Mouse (Mus musculus) midbrain, embryonic 11.5 days (tissue): ENCODE data around the gene Erc2. TPM values are rescaled to one million over a fixed set of nuclear protein-coding genes. Genes with fewer than 3 reads are reported as not detected.

Experiments used
- ATAC-seq: fragments of 200-750 bp; cut with Nextera tagmentation; 2 replicates; pipeline ENCODE4 v1.8.0; 2017; ENCODE audit warnings: moderate TSS enrichment, moderate library complexity; ENCODE audit not compliant: low FRiP score
- DNase-seq: peaks from one replicate; pipeline ENCODE4 v3.0.0; 2015; ENCODE audit warnings: low spot score; ENCODE audit errors: missing footprints
- H3K27ac ChIP-seq: fragments of 300-500 bp; sonication (generic); 2 replicates; pipeline ENCODE4 v1.5.1; 2014; ENCODE audit warnings: low read depth, low read length
- H3K27me3 ChIP-seq: fragments of 300-500 bp; sonication (generic); 2 replicates; pipeline ENCODE4 v1.6.1; 2014; ENCODE audit warnings: mild to moderate bottlenecking, low read length, moderate library complexity, mixed read lengths; ENCODE audit not compliant: control insufficient read depth, insufficient read depth
- H3K36me3 ChIP-seq: fragments of 300-500 bp; sonication (generic); 2 replicates; pipeline ENCODE4 v1.6.1; 2014; ENCODE audit warnings: mild to moderate bottlenecking, low read length, moderate library complexity, mixed read lengths; ENCODE audit not compliant: control insufficient read depth, insufficient read depth
- H3K4me1 ChIP-seq: fragments of 300-500 bp; sonication (generic); 2 replicates; pipeline ENCODE4 v1.6.1; 2014; ENCODE audit warnings: low read length; ENCODE audit not compliant: control insufficient read depth, insufficient read depth
- H3K4me2 ChIP-seq: fragments of 300-500 bp; sonication (generic); 2 replicates; pipeline ENCODE4 v1.6.1; 2014; ENCODE audit warnings: mild to moderate bottlenecking, moderate library complexity
- H3K4me3 ChIP-seq: fragments of 300-500 bp; sonication (generic); 2 replicates; pipeline ENCODE4 v1.5.1; 2014; ENCODE audit warnings: low read depth, low read length
- H3K9ac ChIP-seq: fragments of 300-500 bp; sonication (generic); 2 replicates; pipeline ENCODE4 v1.6.1; 2014; ENCODE audit warnings: low read length
- H3K9me3 ChIP-seq: fragments of 300-500 bp; sonication (generic); 2 replicates; pipeline ENCODE4 v1.6.1; 2016; ENCODE audit warnings: low read length; ENCODE audit not compliant: control insufficient read depth
- WGBS: fragments of 180-500 bp; shearing (Covaris S2); extraction: QIAGEN DNeasy Blood & Tissue Kit; methylation state at CpG from one replicate; pipeline ENCODE4 v1.1.7; 2014; 5-methylcytosine and 5-hydroxymethylcytosine counted together
- polyA plus RNA-seq: library from polyadenylated mRNA; unstranded; fragments of >200 nt; fragmentation: Nextera tagmentation; extraction: Ambion mirVana; gene quantifications from 2 replicates; pipeline ENCODE4 v1.2.1, GENCODE M21; 2014

Gene Erc2
- polyA plus RNA-seq, 1 experiment from 2014 or later, result 10.6 TPM

- H3K36me3 ChIP-seq, result no peaks in the 10 kb centered on the region
- no peak overlapping the region for H3K4me3 ChIP-seq
- ATAC-seq (no peak), DNase-seq (no peak)
- no peaks in the 10 kb centered on the region for H3K9me3 ChIP-seq
- H3K4me1 ChIP-seq, result no peaks in the 10 kb centered on the region
- WGBS, result 87% methylated on average over 3 of the region's 3 CpGs
- no peak overlapping the region for H3K27ac ChIP-seq
- H3K27me3 ChIP-seq, result no peaks in the 10 kb centered on the region
- H3K4me2 ChIP-seq, result no peak overlapping the region
- H3K9ac ChIP-seq, result no peak overlapping the region
Measured at GRCm38 (mm10) chr14:27847291-27847690, 225.1 kb downstream of the Erc2 start.

GRCm38 (mm10) chr14:27851231-27851630 is 229.0 kb downstream of the Erc2 start:
- Histone ChIP-seq H3K4me1 (no peaks in the 10 kb centered on the region), H3K9ac (no peak overlapping the region), H3K9me3 (no peaks in the 10 kb centered on the region), H3K27ac (no peak overlapping the region), H3K27me3 (no peaks in the 10 kb centered on the region), H3K4me3 (no peak overlapping the region), H3K36me3 (no peaks in the 10 kb centered on the region), H3K4me2 (no peak overlapping the region)
- DNase-seq, result no peak
- no peak for ATAC-seq
- 87% methylated on average over 2 of the region's 2 CpGs for WGBS

DNA sequence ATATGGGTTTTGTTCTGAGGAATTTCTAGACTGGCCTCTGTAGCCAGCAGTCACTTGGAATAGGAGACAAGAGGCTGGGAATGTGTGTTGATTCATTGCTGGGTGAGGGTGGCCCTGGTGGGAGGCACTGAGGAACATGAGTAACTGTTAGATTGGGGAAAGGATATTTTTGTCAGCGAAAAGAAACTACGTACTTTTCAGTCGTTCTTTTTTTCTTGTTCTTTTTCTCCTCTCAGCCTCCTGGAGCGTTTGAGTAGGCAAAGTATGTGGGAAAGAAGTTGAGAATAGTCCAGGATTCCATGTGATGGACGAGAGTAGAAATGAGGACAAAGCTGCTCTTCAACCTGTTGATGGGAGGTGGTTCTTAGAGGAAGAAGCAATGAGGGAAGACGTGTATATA is 230.4 kb downstream of the Erc2 start:
- H3K27me3 ChIP-seq, result no peaks in the 10 kb centered on the region
- no peak overlapping the region for H3K9ac ChIP-seq
- H3K4me1 ChIP-seq, result no peaks in the 10 kb centered on the region
- no peak overlapping the region for H3K27ac ChIP-seq
- no peak for DNase-seq
- no peak for ATAC-seq
- no peak overlapping the region for H3K4me3 ChIP-seq
- no peaks in the 10 kb centered on the region for H3K9me3 ChIP-seq
- H3K36me3 ChIP-seq, result no peaks in the 10 kb centered on the region
- H3K4me2 ChIP-seq, result no peak overlapping the region
- 85% methylated on average over 6 of the region's 6 CpGs for WGBS

GRCm38 (mm10) chr14:27860371-27861046 is 238.3 kb downstream of the Erc2 start:
- WGBS, result 94% methylated on average over 6 of the region's 6 CpGs
- H3K4me1 ChIP-seq, result no peaks in the 10 kb centered on the region
- no peak for ATAC-seq

GRCm38 (mm10) chr14:27862299-27862698 is 240.1 kb downstream of the Erc2 start:
- Histone ChIP-seq H3K27me3 (no peaks in the 10 kb centered on the region), H3K4me2 (no peak overlapping the region), H3K9me3 (no peaks in the 10 kb centered on the region), H3K4me3 (no peak overlapping the region), H3K9ac (no peak overlapping the region), H3K27ac (no peak overlapping the region), H3K4me1 (no peaks in the 10 kb centered on the region), H3K36me3 (no peaks in the 10 kb centered on the region)
- ATAC-seq (no peak), DNase-seq (no peak)

More at GRCm38 (mm10) chr14:27860371-27861046, 238.3 kb downstream of the Erc2 start:
- no peaks in the 10 kb centered on the region for H3K36me3 ChIP-seq
- H3K27ac ChIP-seq, result no peak overlapping the region
- no peaks in the 10 kb centered on the region for H3K27me3 ChIP-seq
- no peaks in the 10 kb centered on the region for H3K9me3 ChIP-seq
- no peak overlapping the region for H3K4me2 ChIP-seq
- DNase-seq, result no peak
- H3K9ac ChIP-seq, result no peak overlapping the region
- no peak overlapping the region for H3K4me3 ChIP-seq

- H3K4me1 ChIP-seq, result no peaks in the 10 kb centered on the region
- H3K4me2 ChIP-seq, result no peak overlapping the region
- DNase-seq (no peak), ATAC-seq (no peak)
- H3K4me3 ChIP-seq, result no peak overlapping the region
- H3K36me3 ChIP-seq, result no peaks in the 10 kb centered on the region
- H3K9ac ChIP-seq, result no peak overlapping the region
- no peaks in the 10 kb centered on the region for H3K9me3 ChIP-seq
- H3K27me3 ChIP-seq, result no peaks in the 10 kb centered on the region
- H3K27ac ChIP-seq, result no peak overlapping the region
Measured at GRCm38 (mm10) chr14:27867386-27867785, 245.2 kb downstream of the Erc2 start.

DNA sequence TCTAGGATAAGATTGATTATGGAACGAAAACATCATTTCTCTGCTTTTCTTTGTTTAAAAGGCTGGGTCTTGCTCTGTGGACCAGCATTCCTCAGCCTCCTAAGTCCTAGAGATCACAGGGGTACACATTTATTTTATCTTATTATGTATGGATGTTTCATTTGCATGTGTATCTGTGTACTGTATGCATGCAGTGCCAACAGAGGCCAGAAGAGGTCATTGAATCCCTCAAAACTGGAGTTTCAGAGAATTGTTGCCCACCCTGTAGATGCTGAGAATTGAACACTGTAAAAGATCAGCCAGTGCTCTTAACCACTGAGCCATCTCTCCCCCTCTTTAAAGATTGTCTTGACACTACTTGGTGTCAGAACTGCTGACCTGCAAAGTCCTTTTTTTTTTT is 251.4 kb downstream of the Erc2 start:
- ATAC-seq (no peak), DNase-seq (no peak)
- Histone ChIP-seq H3K4me3 (no peak overlapping the region), H3K9me3 (no peaks in the 10 kb centered on the region), H3K9ac (no peak overlapping the region), H3K27ac (no peak overlapping the region), H3K4me2 (no peak overlapping the region), H3K27me3 (no peaks in the 10 kb centered on the region), H3K36me3 (no peaks in the 10 kb centered on the region), H3K4me1 (0 out of 2 replicates have a peak, but pooled peaks cover 2% of the 10 kb centered on the region)
- WGBS, result 90% methylated on average over 1 of the region's 1 CpGs

- no peak overlapping the region for H3K4me3 ChIP-seq
- no peak for DNase-seq
- no peak for ATAC-seq
- no peaks in the 10 kb centered on the region for H3K36me3 ChIP-seq
- H3K27me3 ChIP-seq, result no peaks in the 10 kb centered on the region
- H3K9ac ChIP-seq, result no peak overlapping the region
- H3K9me3 ChIP-seq, result no peaks in the 10 kb centered on the region
- WGBS, result 75% methylated on average over 13 of the region's 13 CpGs
- H3K4me2 ChIP-seq, result no peak overlapping the region
- 0 out of 2 replicates have a peak, but pooled peaks cover 2% of the 10 kb centered on the region for H3K4me1 ChIP-seq
- no peak overlapping the region for H3K27ac ChIP-seq
Measured at GRCm38 (mm10) chr14:27875991-27876411, 253.8 kb downstream of the Erc2 start.

DNA sequence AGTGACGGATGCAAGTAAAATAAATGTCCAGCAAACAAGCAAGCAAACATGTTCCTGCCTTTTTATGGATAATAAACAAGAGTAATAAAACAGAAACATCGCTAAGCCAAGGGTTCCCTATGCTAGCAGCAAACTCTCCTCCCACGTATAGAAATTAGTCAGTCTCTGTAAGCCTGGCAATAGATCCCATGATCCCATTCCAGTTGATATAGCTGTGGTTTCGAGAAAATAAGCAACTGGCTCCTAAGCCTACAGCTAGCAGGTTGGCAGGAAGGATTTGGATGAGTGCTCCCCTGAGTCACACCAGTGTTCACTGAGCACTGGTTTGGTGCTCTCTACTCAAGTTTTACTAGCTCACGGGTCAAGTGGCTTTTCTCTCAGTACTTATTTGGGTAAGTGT is 259.7 kb downstream of the Erc2 start:
- Histone ChIP-seq H3K27ac (no peak overlapping the region), H3K4me2 (no peak overlapping the region), H3K4me3 (no peak overlapping the region), H3K27me3 (no peaks in the 10 kb centered on the region), H3K9me3 (no peaks in the 10 kb centered on the region), H3K36me3 (no peaks in the 10 kb centered on the region), H3K4me1 (no peaks in the 10 kb centered on the region), H3K9ac (no peak overlapping the region)
- ATAC-seq (no peak), DNase-seq (no peak)
- 83% methylated on average over 5 of the region's 5 CpGs for WGBS
